Mouse (Mus musculus) stomach, embryonic 16.5 days (tissue): ENCODE results near the gene Msh5. TPM values are rescaled to one million over a fixed set of nuclear protein-coding genes. Genes with fewer than 3 reads are reported as not detected.
A peak's percentile ranks its signal among the peaks of the same experiment; 100 is the strongest.

ENCODE experiments used
- ATAC-seq: fragments of 200-750 bp; cut with Nextera tagmentation; 2 replicates; pipeline ENCODE4 v1.8.0; 2017; ENCODE audit warnings: moderate number of reproducible peaks, moderate TSS enrichment; ENCODE audit not compliant: insufficient read depth, low FRiP score
- H3K27ac ChIP-seq: fragments of 300-500 bp; sonication (generic); 2 replicates; pipeline ENCODE4 v1.5.1; 2014; ENCODE audit warnings: low read length
- H3K27me3 ChIP-seq: fragments of 300-500 bp; sonication (generic); 2 replicates; pipeline ENCODE4 v1.6.1; 2014; ENCODE audit warnings: low read length, control low read depth, mixed read lengths; ENCODE audit not compliant: control insufficient read depth, insufficient read depth
- H3K36me3 ChIP-seq: fragments of 300-500 bp; sonication (generic); 2 replicates; pipeline ENCODE4 v1.6.1; 2014; ENCODE audit warnings: low read length; ENCODE audit not compliant: control insufficient read depth, insufficient read depth
- H3K4me1 ChIP-seq: fragments of 300-500 bp; sonication (generic); 2 replicates; pipeline ENCODE4 v1.6.1; 2014; ENCODE audit warnings: low read length, control low read depth, mixed read lengths; ENCODE audit not compliant: control insufficient read depth, insufficient read depth
- H3K4me2 ChIP-seq: fragments of 300-500 bp; sonication (generic); 2 replicates; pipeline ENCODE4 v1.6.1; 2014; ENCODE audit warnings: low read depth, low read length, mixed read lengths
- H3K4me3 ChIP-seq: fragments of 300-500 bp; sonication (generic); replicated peaks from 2 replicates; pipeline ENCODE4 v1.5.1; 2014; ENCODE audit warnings: mild to moderate bottlenecking, low read length
- H3K9ac ChIP-seq: fragments of 300-500 bp; sonication (generic); 2 replicates; pipeline ENCODE4 v1.6.1; 2014; ENCODE audit warnings: low read length
- H3K9me3 ChIP-seq: fragments of 300-500 bp; sonication (generic); replicated peaks from 2 replicates; pipeline ENCODE4 v1.6.1; 2016; ENCODE audit warnings: low read length, control low read depth; ENCODE audit not compliant: control insufficient read depth
- WGBS: fragments of 180-500 bp; shearing (Covaris S2); extraction: QIAGEN DNeasy Blood & Tissue Kit; methylation state at CpG from one replicate; pipeline ENCODE4 v1.1.7; 2014; 5-methylcytosine and 5-hydroxymethylcytosine counted together
- polyA plus RNA-seq: library from polyadenylated mRNA; unstranded; fragments of >200 nt; fragmentation: Nextera tagmentation; extraction: Ambion mirVana; gene quantifications from 2 replicates; pipeline ENCODE4 v1.2.1, GENCODE M21; 2015

Msh5 gene
- polyA plus RNA-seq, 1 experiment from 2014 or later, result 4.2 TPM

DNA sequence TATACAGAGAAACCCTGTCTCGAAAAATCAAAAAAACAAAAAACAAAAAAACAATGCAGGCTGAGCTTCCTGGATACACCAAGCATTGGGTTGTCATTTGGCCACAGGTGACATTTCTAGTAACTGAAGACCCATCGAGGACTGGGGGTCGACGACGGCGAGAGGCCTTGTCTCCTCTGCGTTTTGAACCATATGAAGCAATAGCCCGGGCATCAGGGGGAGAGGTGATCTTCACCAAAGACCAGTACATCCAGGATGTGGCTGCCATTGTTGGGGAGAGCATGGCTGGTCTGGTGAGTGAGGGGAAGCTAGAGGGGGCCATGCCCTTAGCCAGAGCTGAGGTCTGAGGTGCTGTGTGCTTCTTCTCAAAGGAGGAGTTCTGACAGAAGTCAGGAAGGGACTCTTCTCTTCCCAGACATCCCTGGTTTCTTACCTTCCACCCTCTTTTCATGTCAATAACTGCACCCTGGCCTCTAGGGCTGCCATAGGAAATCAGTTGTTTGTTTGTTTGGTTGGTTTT is 23.9 kb downstream of the Msh5 start:
- no peaks in the 10 kb centered on the region for H3K27me3 ChIP-seq
- H3K4me1 ChIP-seq, result peaks cover 33% of the 10 kb centered on the region
- H3K9me3 ChIP-seq, result no peaks in the 10 kb centered on the region
- 93% methylated on average over 8 of the region's 8 CpGs for WGBS
- H3K36me3 ChIP-seq, result no peaks in the 10 kb centered on the region
- no peak for ATAC-seq
- H3K4me2 ChIP-seq, result no peak overlapping the region
- H3K4me3 ChIP-seq, result no peak overlapping the region
- no peak overlapping the region for H3K27ac ChIP-seq
- no peak overlapping the region for H3K9ac ChIP-seq

DNA sequence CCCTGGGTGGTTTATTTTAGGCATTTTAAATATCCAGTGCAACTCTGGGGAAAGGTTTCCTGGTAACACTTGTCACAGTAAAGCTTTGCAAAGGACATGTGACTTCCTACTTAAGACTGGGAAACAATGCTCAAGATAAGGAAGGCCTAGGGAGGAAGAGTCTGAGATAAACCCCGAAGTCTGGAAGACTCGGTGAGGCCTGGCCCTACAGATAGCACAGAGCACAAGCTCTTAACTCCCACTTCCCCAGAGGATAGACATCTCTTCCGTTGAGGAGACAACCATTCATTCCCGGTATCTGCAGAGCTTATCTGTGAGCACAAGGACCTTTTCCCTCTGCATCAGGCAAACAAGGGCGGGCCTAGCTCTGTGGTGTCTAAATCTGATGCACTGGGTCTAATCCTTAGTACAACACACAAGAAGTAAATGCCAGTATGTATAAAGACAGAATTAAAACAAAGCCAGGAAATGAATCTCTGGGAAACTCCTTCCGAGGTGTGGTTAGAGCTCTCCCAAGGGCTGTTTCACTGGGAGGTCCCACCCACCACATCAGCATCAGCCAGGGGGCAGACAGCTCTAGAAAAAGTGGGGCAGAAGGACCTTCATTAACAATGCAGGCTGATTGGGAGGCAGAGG is 24.6 kb downstream of the Msh5 start:
- H3K27me3 ChIP-seq, result no peaks in the 10 kb centered on the region
- H3K36me3 ChIP-seq, result no peaks in the 10 kb centered on the region
- peaks cover 27% of the 10 kb centered on the region; the same call in 1 of the 2 replicates for H3K4me1 ChIP-seq
- peak overlapping the region; percentile 49 for H3K27ac ChIP-seq
- no peak for ATAC-seq
- H3K4me3 ChIP-seq, result no peak overlapping the region
- no peak overlapping the region for H3K4me2 ChIP-seq
- WGBS, result 38% methylated on average over 6 of the region's 6 CpGs
- H3K9ac ChIP-seq, result 0 out of 2 replicates have a peak overlapping the region, but pooled peaks have one; percentile 1
- no peaks in the 10 kb centered on the region for H3K9me3 ChIP-seq

DNA sequence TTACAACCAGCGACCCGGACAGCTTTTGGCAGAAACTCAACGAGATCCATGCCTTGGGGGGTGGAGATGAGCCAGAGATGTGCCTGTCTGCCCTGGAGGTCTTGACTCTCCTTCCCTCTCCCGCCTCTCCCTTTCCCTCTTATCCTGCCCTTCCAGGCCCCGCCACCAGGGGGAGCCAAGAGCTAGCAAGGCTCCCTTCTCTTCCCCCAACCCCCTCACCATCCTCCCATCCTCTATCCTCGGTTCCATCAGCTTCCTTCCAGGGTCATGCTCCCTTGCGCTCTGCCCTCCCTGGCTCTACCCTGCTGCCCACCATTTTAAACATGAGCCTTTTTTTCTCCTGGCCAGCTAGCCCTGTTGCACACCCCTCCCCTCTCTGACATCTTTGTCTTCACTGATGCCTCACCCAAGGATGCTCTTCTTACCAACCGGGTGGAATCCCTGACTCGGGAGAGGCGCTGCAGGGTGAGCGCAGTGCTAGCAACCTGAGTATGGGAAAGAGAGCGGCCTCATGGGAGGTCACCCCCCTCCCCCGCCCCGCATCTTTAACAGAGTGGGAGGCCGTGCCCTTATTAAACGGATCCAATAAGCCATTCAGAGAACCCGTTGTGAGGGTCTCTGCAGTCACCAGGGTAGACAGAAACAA is 25.3 kb downstream of the Msh5 start:
- Histone ChIP-seq H3K27ac (no peak overlapping the region; the same call in 1 of the 2 replicates), H3K36me3 (no peaks in the 10 kb centered on the region), H3K9ac (0 out of 2 replicates have a peak overlapping the region, but pooled peaks have one; percentile 1), H3K9me3 (no peaks in the 10 kb centered on the region), H3K4me2 (no peak overlapping the region), H3K4me1 (peaks cover 29% of the 10 kb centered on the region), H3K4me3 (no peak overlapping the region), H3K27me3 (no peaks in the 10 kb centered on the region)
- WGBS, result 11% methylated on average over 16 of the region's 17 CpGs
- ATAC-seq, result peak; percentile 42; the same call in 1 of the 2 replicates

DNA sequence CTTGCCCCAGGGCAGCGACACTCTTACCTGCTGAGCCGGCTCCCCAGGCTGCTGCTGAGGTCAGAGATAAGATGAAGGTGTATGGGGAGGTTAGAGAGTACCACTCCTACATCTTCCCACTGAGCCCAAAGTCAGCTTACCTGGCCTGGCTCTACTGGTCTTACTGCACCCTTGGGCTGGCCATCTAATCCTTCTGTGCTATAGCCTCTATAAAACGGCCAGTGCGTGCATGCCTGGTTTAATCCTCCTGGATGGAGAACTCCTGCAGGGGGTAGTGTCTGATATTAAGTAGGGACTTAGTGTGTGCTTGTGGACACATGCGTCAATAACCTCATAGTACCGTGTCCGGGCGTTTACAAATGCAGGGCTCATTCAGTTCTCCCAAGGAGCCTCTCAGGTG is 26.0 kb downstream of the Msh5 start:
- Histone ChIP-seq H3K9ac (no peak overlapping the region), H3K4me2 (no peak overlapping the region), H3K9me3 (no peaks in the 10 kb centered on the region), H3K4me3 (no peak overlapping the region), H3K27me3 (no peaks in the 10 kb centered on the region), H3K27ac (no peak overlapping the region), H3K36me3 (no peaks in the 10 kb centered on the region), H3K4me1 (peaks cover 25% of the 10 kb centered on the region)
- ATAC-seq, result no peak
- 83% methylated on average over 8 of the region's 8 CpGs for WGBS

DNA sequence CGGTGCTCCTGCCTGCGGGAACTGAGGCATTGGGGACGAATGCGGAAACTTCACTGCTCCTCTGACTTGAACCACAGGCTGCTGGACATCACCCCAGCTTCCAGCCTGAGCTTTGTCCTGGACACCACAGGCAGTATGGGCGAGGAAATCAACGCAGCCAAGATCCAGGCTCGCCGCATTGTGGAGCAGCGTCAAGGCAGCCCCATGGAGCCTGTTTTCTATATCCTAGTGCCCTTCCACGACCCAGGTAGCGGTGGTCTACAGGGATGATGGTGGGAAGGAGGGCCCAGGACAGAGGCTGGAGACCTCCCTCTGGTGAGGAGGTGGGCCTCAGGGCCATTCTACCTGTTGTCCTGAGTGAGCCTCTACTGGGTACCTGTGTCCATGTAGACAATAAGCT is 26.7 kb downstream of the Msh5 start:
- 79% methylated on average over 11 of the region's 11 CpGs for WGBS
- Histone ChIP-seq H3K4me3 (no peak overlapping the region), H3K27ac (no peak overlapping the region), H3K9ac (no peak overlapping the region), H3K4me1 (peaks cover 25% of the 10 kb centered on the region), H3K36me3 (0 out of 2 replicates have a peak, but pooled peaks cover 4% of the 10 kb centered on the region), H3K27me3 (no peaks in the 10 kb centered on the region), H3K4me2 (no peak overlapping the region), H3K9me3 (no peaks in the 10 kb centered on the region)
- ATAC-seq, result no peak

DNA sequence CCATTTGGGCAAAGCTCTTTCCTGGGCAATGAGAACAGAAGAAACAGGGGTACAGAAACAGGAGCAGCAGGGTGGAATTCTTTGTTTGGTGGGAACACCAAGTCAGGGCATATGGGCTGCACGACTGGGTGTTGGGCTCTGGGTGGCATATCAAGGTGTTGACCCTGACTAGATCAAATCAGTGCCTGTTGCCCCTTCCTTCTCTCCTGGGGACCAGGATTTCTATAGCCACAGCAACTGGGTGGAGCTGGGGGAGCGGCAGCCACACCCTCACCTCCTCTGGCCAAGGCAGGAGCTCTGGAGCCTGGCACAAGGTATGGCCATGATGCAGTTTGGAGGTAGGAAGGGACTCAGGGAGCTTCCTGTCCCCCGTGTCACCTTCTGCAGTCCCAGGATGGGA is 28.4 kb downstream of the Msh5 start:
- H3K9ac ChIP-seq, result no peak overlapping the region
- H3K27ac ChIP-seq, result no peak overlapping the region
- no peaks in the 10 kb centered on the region for H3K27me3 ChIP-seq
- H3K4me1 ChIP-seq, result peaks cover 21% of the 10 kb centered on the region
- WGBS, result 69% methylated on average over 3 of the region's 3 CpGs
- ATAC-seq, result no peak
- no peak overlapping the region for H3K4me3 ChIP-seq
- no peaks in the 10 kb centered on the region for H3K9me3 ChIP-seq
- no peak overlapping the region for H3K4me2 ChIP-seq
- peaks cover 16% of the 10 kb centered on the region; the same call in 1 of the 2 replicates for H3K36me3 ChIP-seq

DNA sequence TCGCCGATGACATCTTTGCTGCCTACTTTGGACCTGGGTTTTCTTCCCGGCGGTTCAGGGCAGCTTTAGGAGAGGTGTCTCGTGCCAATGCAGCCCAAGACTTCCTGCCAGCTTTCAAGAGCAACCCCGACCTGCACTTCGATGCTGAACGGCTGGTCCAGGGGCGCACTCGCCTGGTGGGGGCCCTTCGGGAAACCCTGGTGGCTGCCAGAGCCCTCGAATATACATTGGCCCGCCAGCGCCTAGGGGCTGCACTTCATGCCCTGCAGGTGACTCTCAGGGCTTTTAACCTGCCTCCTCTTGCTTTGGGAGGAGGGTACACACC is 28.9 kb downstream of the Msh5 start:
- Histone ChIP-seq H3K4me3 (no peak overlapping the region), H3K27ac (no peak overlapping the region), H3K36me3 (peaks cover 20% of the 10 kb centered on the region), H3K4me1 (peaks cover 21% of the 10 kb centered on the region), H3K27me3 (no peaks in the 10 kb centered on the region), H3K4me2 (no peak overlapping the region), H3K9me3 (no peaks in the 10 kb centered on the region), H3K9ac (no peak overlapping the region)
- no peak for ATAC-seq
- 66% methylated on average over 14 of the region's 14 CpGs for WGBS

DNA sequence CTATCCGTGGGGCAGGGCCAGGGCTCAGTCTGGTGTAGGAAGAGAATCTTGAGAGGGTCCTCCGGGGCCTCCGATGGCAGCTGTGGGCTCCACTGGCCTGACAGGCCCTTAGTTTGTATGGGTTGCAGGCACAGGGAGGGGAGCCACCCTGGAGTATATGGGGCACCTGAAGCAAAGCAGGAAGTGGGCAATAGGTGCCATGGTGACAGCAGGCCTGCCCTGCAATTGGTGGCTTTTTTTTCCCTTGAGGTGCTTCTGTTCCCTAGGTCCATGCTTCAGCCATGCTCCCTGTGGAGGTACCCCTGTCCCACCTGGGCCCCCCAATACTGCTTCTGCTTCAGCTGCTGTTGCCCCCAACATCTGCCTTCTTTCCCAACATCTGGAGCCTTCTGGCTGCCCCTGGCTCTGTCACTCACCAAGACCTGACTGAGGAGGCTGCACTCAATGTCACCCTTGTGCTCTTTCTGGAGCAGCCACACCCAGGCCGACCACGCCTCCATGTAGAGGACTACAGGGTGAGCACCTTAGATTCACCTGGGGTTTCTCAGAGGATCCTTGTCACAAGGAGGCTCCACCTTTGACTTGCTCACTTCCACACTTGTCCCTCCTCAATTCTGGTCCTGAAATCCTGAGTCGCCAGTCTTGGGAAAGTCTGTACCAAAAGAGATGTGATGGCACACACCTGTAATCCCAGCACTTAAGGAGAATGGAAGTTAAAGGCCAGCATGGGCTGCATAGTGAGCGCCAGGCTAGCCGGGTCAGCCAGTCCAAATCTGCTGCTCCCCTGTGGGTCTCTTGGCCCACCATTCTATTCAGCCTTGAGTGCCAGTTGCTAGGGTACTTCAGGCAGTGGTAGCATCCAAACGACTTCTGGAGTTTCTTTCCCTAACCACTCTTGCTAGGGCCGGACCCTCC is 29.5 kb downstream of the Msh5 start:
- Histone ChIP-seq H3K36me3 (peaks cover 22% of the 10 kb centered on the region), H3K9ac (peak overlapping the region; percentile 54; the same call in 1 of the 2 replicates), H3K9me3 (no peaks in the 10 kb centered on the region), H3K4me1 (peaks cover 19% of the 10 kb centered on the region), H3K27me3 (no peaks in the 10 kb centered on the region), H3K4me3 (no peak overlapping the region), H3K4me2 (no peak overlapping the region), H3K27ac (peak overlapping the region; percentile 61)
- ATAC-seq, result no peak
- WGBS, result 74% methylated on average over 10 of the region's 10 CpGs
